15 mouse cellular contexts compared by ENCODE assay signal in genomic region chr1:54905632-54906031, GRCm38 (mm10). TPM values are rescaled to one million over a fixed set of nuclear protein-coding genes. Genes with fewer than 3 reads are reported as not detected.
DNase-seq lines count a peak whose midpoint lies in the region; ATAC-seq and TF ChIP-seq lines count a peak whose summit lies in the region.
"Had no signal": no experiment of that assay in that cellular context is flagged by ENCODE, and none has a peak within 500 bp of the region (broad histone marks: within the 10 kb centered on the region; RNA-seq: fewer than 3 reads in every experiment).

No protein-coding gene starts in this region.

- no peaks in the 10 kb centered on the region for H3K27me3 ChIP-seq in heart, embryonic 15.5 days
- no peaks in the 10 kb centered on the region for H3K27me3 ChIP-seq in thymus, adult 2 months (ENCODE audit: control insufficient read depth, insufficient read depth, low read length)

- WGBS in heart, embryonic 15.5 days: 30% methylated on average over 7 of the region's 7 CpGs
- WGBS in thymus, adult 2 months: 53% methylated on average over 7 of the region's 7 CpGs
- 39% methylated on average over 7 of the region's 7 CpGs for WGBS in lung, adult 2 months

- no peaks in the 10 kb centered on the region for H3K36me3 ChIP-seq in heart, embryonic 15.5 days
- H3K36me3 ChIP-seq in thymus, adult 2 months (ENCODE audit: control insufficient read depth, insufficient read depth, low read length): 0 out of 2 replicates have a peak, but pooled peaks cover 3% of the 10 kb centered on the region
- H3K36me3 ChIP-seq: G1E had no signal

- H3K9ac ChIP-seq in heart, embryonic 15.5 days: no peak overlapping the region

- no peak overlapping the region for H3K27ac ChIP-seq in heart, embryonic 15.5 days
- H3K27ac ChIP-seq in thymus, adult 2 months (ENCODE audit: control insufficient read depth, insufficient read depth, low read length): 0 out of 2 replicates have a peak overlapping the region, but pooled peaks have one; percentile 24
- H3K27ac ChIP-seq: macrophage had no signal

- peaks cover 33% of the 10 kb centered on the region for H3K4me1 ChIP-seq in heart, embryonic 15.5 days (replicated peaks)
- H3K4me1 ChIP-seq in thymus, adult 2 months (replicated peaks; ENCODE audit: control insufficient read depth, insufficient read depth, low read length): peaks cover 54% of the 10 kb centered on the region
- peaks cover 24% of the 10 kb centered on the region for H3K4me1 ChIP-seq in lung, adult 2 months (ENCODE audit: control insufficient read depth, insufficient read depth, low read length)

- no peak for ATAC-seq in heart, embryonic 15.5 days (replicated peaks; ENCODE audit: insufficient number of reproducible peaks, insufficient read depth, low FRiP score, low read depth)

- TF ChIP-seq CTCF in thymus, adult 2 months (IDR thresholded peaks at IDR 0.05; ENCODE audit: borderline replicate concordance, control insufficient read depth, extremely low read depth, insufficient read depth, low read length, poor library complexity): no peak
- TF ChIP-seq CTCF in lung, adult 2 months (IDR thresholded peaks at IDR 0.05; ENCODE audit: insufficient read depth, low read length): no peak

- no peak for DNase-seq in heart, postnatal 36 days
- DNase-seq in thymus, adult 2 months: no peak
- DNase-seq in thymus, adult 18-20 months: no peak
- DNase-seq in lung, adult 2 months: peak; percentile 31
- no peak for DNase-seq in kidney, adult 11 months
- no peak for DNase-seq in testis, postnatal 10 days (ENCODE audit: low spot score)
- DNase-seq: adrenal gland, postnatal 14 days; cerebellum, adult 9-10 months; embryo, embryonic 11 days; heart, adult 18-20 months; kidney, adult 18-20 months; spleen, adult 18-20 months had no signal

- intact Hi-C loops in heart, postnatal 36 days (cut with DNase I): no loop called here

- peak overlapping the region; percentile 9; the same call in 1 of the 2 replicates for H3K4me2 ChIP-seq in heart, embryonic 15.5 days

- H3K9me3 ChIP-seq in heart, embryonic 15.5 days (replicated peaks): no peaks in the 10 kb centered on the region
- H3K9me3 ChIP-seq: G1E had no signal

- TF ChIP-seq POLR2A in thymus, adult 2 months (IDR thresholded peaks at IDR 0.05; ENCODE audit: control insufficient read depth, extremely low read depth, insufficient read depth, low read length, poor library complexity): no peak
- TF ChIP-seq POLR2A in lung, adult 2 months (IDR thresholded peaks at IDR 0.05; ENCODE audit: borderline replicate concordance, extremely low read depth, low read depth, low read length): no peak

- H3K4me3 ChIP-seq in heart, embryonic 15.5 days: no peak overlapping the region
- H3K4me3 ChIP-seq in thymus, adult 2 months (ENCODE audit: control insufficient read depth, insufficient read depth, low read length): no peak overlapping the region
- no peak overlapping the region for H3K4me3 ChIP-seq in lung, adult 2 months (replicated peaks; ENCODE audit: extremely low read depth, low read depth, low read length)

RNA-seq across cellular contexts. Expression of gene Ankrd44, which starts 20.6 kb away (rescaled TPM):
- polyA plus RNA-seq in heart, embryonic 15.5 days (2015; fragmentation: Nextera tagmentation; extraction: Ambion mirVana): 7.5 and 9.7 TPM in 2 replicates
- total RNA-seq in heart, postnatal 36 days (2021): 10 to 100 TPM; 13.2 to 15.7 TPM
- 92.6 and 92.9 TPM in 2 replicates for polyA plus RNA-seq in thymus, adult 2 months (2012; rRNA removed)
- polyA plus RNA-seq in lung, adult 2 months (2012; rRNA removed): 39.0 and 67.3 TPM in 2 replicates
